Mouse (Mus musculus) heart, embryonic 10.5 days (tissue): Measurements from ENCODE around the gene Spata48. TPM values are rescaled to one million over a fixed set of nuclear protein-coding genes. Genes with fewer than 3 reads are reported as not detected.

Source experiments
- DNase-seq: peaks from one replicate; pipeline ENCODE4 v3.0.0-alpha.2; 2017; ENCODE audit warnings: low spot score
- H3K27ac ChIP-seq: fragments of 300-500 bp; sonication (generic); 2 replicates; pipeline ENCODE4 v1.5.1; 2016; ENCODE audit warnings: mild to moderate bottlenecking
- H3K27me3 ChIP-seq: fragments of 300-500 bp; sonication (generic); 2 replicates; pipeline ENCODE4 v1.6.1; 2016; ENCODE audit warnings: mild to moderate bottlenecking; ENCODE audit not compliant: poor library complexity, insufficient read depth, severe bottlenecking
- H3K36me3 ChIP-seq: fragments of 300-500 bp; sonication (generic); 2 replicates; pipeline ENCODE4 v1.6.1; 2016; ENCODE audit warnings: mild to moderate bottlenecking, moderate library complexity
- H3K4me1 ChIP-seq: fragments of 300-500 bp; sonication (generic); 2 replicates; pipeline ENCODE4 v1.6.1; 2016; ENCODE audit warnings: mild to moderate bottlenecking
- H3K4me3 ChIP-seq: fragments of 300-500 bp; sonication (generic); 2 replicates; pipeline ENCODE4 v1.5.1; 2016; ENCODE audit warnings: mild to moderate bottlenecking, moderate library complexity
- H3K9me3 ChIP-seq: fragments of 300-500 bp; sonication (generic); 2 replicates; pipeline ENCODE4 v1.6.1; 2016; ENCODE audit warnings: mild to moderate bottlenecking, moderate library complexity
- WGBS: fragments of 180-500 bp; shearing (Covaris S2); methylation state at CpG from one replicate; pipeline ENCODE4 v1.1.7; 2016; 5-methylcytosine and 5-hydroxymethylcytosine counted together
- polyA plus RNA-seq: library from polyadenylated mRNA; unstranded; fragments of >200 nt; fragmentation: Nextera tagmentation; extraction: Ambion mirVana; gene quantifications from 2 replicates; pipeline ENCODE4 v1.2.1, GENCODE M21; 2016

The Spata48 gene
- polyA plus RNA-seq: 0.55 and 1.7 TPM in 2 replicates

DNA sequence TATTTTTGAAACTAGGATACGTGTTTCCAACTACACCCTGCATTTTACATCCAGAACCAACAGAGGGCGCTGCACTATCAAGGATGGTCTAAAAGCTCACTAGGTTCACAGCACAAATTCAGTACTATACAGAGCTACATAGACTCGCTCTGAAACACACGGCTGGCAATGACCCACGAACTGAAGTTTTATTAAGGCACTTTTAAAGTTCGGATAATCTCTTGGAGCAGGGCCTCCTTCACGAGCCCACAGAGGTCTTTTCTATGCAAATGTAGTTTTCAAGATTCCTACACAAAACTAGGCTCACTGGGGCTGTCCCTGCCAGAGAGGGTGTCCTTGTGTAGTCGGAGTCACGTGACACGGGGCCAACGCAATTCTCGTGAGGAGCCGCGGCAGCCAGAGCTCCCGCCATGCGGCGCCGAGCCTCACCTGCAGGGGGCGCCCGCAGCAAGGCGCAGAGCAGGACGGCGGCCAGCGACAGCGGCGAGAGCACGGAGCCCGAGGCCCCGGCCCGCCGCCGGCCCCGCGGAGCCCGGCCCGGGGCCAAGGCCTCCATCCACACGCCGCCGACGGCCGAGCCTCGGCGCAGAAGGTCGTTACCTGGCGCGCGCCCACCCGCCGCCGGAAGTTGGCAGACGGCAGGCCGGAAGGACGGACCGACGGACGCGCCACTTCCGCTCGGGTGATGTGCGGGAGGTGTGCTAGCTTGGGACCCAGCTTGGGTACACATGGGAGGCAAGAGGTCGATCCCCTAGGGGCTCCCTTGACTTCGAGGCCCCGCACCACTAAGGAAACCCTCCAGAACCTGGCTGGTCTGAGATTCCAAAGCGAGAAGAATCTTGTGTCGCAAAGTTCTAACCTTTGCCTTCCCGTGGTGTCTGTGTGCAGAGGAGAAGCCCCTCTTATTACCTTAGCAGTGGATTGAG, at the start of gene Spata48, which contains the start of gene Zpbp:
Spata48 (plus strand) TSS at position 460 of the 926 bp plus-strand sequence.
Zpbp (minus strand) TSS at position 774 of the 926 bp plus-strand sequence.
- 5% methylated on average over 66 of the region's 66 CpGs for WGBS
- Histone ChIP-seq H3K27ac (peak within 1 kb of the TSS; percentile 95), H3K27me3 (no peaks in the 10 kb centered on the region), H3K36me3 (no peaks in the 10 kb centered on the region), H3K9me3 (no peaks in the 10 kb centered on the region), H3K4me3 (peak within 1 kb of the TSS; percentile 77), H3K4me1 (no peaks in the 10 kb centered on the region)
- peak; percentile 95 for DNase-seq

DNA sequence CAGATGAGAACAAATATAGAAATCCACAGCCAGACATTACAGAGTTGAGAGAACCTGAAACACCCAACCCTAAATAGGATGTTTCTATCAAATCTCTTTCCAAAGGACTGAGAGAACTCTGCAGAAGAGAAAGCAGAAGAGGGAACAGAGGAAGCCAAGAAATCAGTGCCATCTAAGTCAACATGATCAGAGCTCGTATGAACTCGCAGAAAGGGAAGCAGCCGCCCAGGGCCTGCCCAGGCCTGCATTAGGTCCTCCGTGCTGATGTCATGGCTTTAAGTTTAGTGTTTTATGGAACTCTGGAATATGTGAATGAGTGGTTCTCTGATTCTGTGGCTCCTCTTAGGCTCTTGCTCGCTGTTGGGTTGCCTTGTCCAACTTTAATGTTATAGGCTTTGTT, 47.7 kb upstream of the Spata48 start:
- H3K27me3 ChIP-seq: no peaks in the 10 kb centered on the region
- no peak overlapping the region for H3K4me3 ChIP-seq
- H3K36me3 ChIP-seq: no peaks in the 10 kb centered on the region
- DNase-seq: no peak
- H3K27ac ChIP-seq: no peak overlapping the region
- no peaks in the 10 kb centered on the region for H3K4me1 ChIP-seq
- WGBS: 84% methylated on average over 5 of the region's 5 CpGs
- no peaks in the 10 kb centered on the region for H3K9me3 ChIP-seq

DNA sequence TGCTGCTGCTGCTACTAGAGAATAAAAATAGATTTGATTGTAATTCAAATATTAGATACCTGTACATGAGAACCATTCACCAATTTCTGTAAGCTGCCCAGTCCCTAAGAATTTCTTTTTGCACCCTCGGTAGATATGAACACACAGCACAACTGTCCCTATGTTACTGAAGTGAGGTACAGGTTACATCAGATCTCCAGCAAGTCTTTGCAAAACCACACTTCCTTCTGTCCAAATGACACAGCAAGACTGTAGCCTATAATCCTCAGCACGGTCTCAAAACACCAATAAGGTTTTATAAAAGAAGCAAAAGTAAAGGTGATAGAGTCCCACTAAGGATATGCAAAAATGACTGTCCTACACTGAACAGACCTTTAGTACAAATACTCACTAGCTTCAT, 44.5 kb upstream of the Spata48 start:
- Histone ChIP-seq H3K4me3 (no peak overlapping the region), H3K4me1 (no peaks in the 10 kb centered on the region), H3K27me3 (no peaks in the 10 kb centered on the region), H3K27ac (no peak overlapping the region), H3K36me3 (no peaks in the 10 kb centered on the region), H3K9me3 (no peaks in the 10 kb centered on the region)
- DNase-seq: no peak
- WGBS: 71% methylated on average over 2 of the region's 2 CpGs

DNA sequence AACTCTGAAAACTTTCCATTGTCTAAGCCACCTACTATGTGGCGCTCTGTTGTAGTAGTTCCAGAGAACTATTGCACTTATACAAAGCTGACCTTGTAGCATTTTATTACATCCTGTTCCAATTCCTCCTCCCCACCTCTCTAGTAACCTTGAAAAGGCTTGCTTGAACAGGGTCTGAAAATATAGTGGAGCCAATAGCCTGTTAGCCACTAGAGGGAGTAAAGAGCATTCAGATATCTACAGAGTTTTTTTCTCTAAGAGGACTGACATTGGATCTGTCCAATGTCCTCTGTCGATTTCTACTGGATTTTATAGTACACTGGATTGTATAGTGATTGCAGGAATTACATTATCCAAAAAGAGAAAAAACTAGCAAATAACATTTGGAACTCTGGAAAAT, 6.9 kb upstream of the Spata48 start:
- Histone ChIP-seq H3K4me3 (no peak overlapping the region), H3K27me3 (no peaks in the 10 kb centered on the region), H3K27ac (no peak overlapping the region), H3K4me1 (no peaks in the 10 kb centered on the region), H3K9me3 (no peaks in the 10 kb centered on the region), H3K36me3 (no peaks in the 10 kb centered on the region)
- WGBS: 23% methylated on average over 2 of the region's 2 CpGs
- no peak for DNase-seq

DNA sequence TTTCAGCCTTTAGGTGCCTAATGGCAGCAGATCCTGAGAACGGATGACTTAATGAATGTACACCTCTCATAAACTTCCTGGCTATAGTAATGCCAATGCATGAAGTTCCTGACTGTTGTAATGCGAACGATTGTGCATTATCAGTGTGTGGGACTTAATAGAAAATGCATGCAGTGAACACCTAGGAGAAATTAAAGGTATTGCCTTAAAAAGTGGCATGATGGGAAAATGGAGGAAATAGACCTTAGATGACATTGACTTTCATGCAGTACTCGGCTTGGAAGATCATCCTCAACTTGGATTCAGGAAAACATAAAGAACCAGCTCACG, 632 bp downstream of the Spata48 start:
- WGBS: 83% methylated on average over 5 of the region's 5 CpGs
- Histone ChIP-seq H3K9me3 (no peaks in the 10 kb centered on the region), H3K27ac (peak overlapping the region; percentile 95), H3K4me3 (peak overlapping the region; percentile 77), H3K27me3 (no peaks in the 10 kb centered on the region), H3K36me3 (no peaks in the 10 kb centered on the region), H3K4me1 (no peaks in the 10 kb centered on the region)
- no peak for DNase-seq

DNA sequence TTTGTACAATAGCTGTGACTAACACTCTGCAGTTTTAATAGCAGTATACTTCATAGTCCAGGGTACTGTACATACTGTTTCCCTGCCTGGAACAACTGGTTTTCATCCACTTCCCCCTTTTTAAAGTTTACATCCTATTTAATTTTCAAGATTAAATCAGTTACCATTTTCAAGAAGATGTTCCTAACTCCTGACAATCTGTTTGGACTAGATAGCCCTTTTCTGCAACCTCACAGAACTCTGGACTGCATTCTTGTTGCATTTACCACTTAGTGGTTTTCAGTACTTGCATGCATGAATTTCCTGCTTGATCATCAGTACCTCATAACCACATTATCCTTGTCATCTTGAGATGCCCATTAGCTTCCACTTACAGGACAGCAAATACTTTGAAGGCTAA, 7.0 kb downstream of the Spata48 start:
- Histone ChIP-seq H3K9me3 (no peaks in the 10 kb centered on the region), H3K4me3 (no peak overlapping the region), H3K27ac (no peak overlapping the region), H3K27me3 (no peaks in the 10 kb centered on the region), H3K36me3 (no peaks in the 10 kb centered on the region), H3K4me1 (no peaks in the 10 kb centered on the region)
- DNase-seq: no peak

DNA sequence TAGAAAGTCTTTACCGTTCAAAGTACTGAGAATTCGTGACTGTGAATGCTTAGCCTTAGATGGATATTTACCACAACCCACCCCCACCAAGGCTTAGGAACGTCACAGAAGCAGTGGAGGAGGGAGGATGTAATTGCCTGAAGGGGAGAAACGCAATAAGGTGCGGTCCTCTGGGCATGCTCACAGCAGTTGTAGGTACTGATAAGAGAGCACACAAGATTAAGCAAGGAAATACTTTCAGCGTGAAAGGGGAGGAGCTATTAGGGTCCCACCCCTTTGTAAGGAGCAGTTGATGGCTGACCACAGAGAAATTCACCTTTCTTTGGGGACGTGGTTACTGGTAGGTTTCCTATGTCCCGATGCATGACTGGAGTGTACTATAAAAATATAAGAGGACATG, 22.5 kb downstream of the Spata48 start:
- DNase-seq: no peak
- no peaks in the 10 kb centered on the region for H3K27me3 ChIP-seq
- 40% methylated on average over 8 of the region's 8 CpGs for WGBS

DNA sequence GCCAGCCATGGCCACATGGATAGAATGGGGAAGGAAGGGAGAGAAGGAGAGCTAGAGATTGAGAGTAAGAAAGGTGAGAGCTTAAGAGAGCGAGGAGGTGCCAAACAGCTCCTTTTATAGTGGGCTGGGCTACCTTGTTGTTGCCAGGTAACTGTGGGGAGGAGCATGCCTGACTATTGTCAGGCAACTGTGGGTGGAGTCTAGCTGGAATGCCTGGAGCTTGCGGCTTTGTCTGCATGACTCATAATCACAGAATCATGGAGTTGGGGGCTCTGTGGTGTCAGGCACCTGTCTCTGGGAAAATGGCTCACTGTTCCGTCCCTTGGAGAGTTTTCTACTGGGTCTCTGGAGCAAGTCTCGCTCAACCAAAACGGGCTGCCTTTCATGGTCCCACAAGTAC, 30.1 kb downstream of the Spata48 start:
- Histone ChIP-seq H3K9me3 (no peaks in the 10 kb centered on the region), H3K36me3 (no peaks in the 10 kb centered on the region), H3K4me3 (no peak overlapping the region), H3K27me3 (no peaks in the 10 kb centered on the region), H3K27ac (no peak overlapping the region), H3K4me1 (no peaks in the 10 kb centered on the region)
- 57% methylated on average over 5 of the region's 5 CpGs for WGBS
- no peak for DNase-seq

More for the DNA sequence above, 22.5 kb downstream of the Spata48 start:
- Histone ChIP-seq H3K27ac (no peak overlapping the region), H3K4me1 (no peaks in the 10 kb centered on the region), H3K36me3 (no peaks in the 10 kb centered on the region), H3K4me3 (no peak overlapping the region), H3K9me3 (no peaks in the 10 kb centered on the region)

DNA sequence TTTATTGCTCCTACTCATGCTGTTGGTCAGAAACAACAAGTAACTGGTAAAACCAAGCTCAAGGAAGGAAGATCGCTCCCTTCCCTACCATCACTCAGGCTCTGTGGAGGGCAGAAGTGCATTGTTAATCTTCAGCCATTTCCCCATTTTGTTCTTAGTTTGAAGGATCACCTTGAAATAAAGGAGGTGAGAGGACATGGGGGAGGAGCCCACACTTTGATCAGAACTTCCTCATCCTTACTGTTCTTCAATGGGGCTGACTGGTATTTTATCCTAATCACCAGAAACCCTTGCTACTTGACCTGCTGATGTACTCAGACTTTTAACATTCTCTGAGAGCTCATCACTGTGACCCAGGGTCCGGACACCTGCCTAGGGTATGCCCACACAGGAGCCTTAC, 33.8 kb downstream of the Spata48 start:
- no peaks in the 10 kb centered on the region for H3K36me3 ChIP-seq
- no peak overlapping the region for H3K27ac ChIP-seq
- H3K9me3 ChIP-seq: no peaks in the 10 kb centered on the region
- WGBS: 89% methylated on average over 2 of the region's 2 CpGs
- no peak for DNase-seq
- no peaks in the 10 kb centered on the region for H3K27me3 ChIP-seq
- no peak overlapping the region for H3K4me3 ChIP-seq
- H3K4me1 ChIP-seq: no peaks in the 10 kb centered on the region

DNA sequence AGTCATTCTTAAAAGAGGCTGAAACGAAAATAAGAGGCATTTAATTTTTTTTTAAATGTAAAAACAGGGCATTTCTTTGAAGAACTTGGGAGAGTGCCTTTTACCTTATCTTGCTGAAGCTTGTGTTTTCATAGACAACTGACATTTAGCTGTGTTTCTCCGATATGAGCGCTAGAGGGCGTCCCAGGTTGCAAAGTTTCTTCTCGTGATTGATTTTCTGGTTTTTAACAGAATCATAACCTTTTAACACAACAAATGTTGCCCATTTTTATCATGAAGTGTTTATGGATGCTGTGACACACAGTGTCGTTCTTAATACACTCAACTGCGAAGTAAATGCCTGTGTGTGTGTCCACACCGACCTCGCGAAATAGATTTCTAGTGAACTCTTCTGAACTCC, 38.0 kb downstream of the Spata48 start:
- H3K4me3 ChIP-seq: no peak overlapping the region
- 19% methylated on average over 10 of the region's 10 CpGs for WGBS

DNA sequence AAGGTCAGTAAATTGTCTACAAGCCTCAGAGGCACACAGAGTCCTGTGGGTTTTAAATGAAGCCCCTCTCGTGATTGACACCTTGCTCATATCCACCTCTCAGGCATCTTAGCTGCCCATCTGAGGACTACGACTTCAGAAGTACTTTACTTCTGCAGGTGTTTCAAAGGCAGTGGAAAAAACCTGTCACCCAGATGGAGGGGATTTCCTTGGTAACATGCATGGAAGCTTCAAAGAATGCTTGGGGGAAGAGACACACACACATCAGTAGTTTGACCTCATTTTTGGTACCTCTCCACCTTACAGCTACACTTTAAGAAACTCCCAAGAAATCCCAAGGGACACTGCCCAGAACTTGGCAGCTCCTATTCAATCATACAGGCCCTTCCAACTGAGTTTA, 44.3 kb downstream of the Spata48 start:
- Histone ChIP-seq H3K4me1 (no peaks in the 10 kb centered on the region), H3K27me3 (no peaks in the 10 kb centered on the region), H3K4me3 (no peak overlapping the region), H3K9me3 (no peaks in the 10 kb centered on the region), H3K36me3 (no peaks in the 10 kb centered on the region), H3K27ac (no peak overlapping the region)
- DNase-seq: no peak
- WGBS: 68% methylated on average over 2 of the region's 2 CpGs

More for the DNA sequence above, 38.0 kb downstream of the Spata48 start:
- Histone ChIP-seq H3K36me3 (no peaks in the 10 kb centered on the region), H3K9me3 (no peaks in the 10 kb centered on the region), H3K4me1 (no peaks in the 10 kb centered on the region), H3K27me3 (no peaks in the 10 kb centered on the region), H3K27ac (no peak overlapping the region)
- no peak for DNase-seq

DNA sequence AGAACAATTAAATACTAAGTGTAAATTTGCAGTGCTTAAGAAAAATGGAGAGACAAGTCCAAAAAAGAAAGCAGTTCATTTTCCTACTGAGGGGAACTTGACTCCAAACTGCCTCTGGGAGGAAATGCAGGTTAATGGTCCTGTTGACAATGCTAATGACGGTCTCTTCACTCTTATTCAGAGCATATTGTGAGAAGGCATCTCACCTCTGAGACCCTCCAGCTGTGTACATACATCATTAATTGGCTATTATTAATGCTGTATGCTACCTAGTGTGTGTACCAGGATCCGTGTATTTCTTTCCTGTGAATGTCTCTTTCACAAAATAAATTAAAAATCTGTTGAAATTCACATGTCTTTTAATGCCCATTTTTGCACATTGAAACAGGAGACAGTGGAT, 47.5 kb downstream of the Spata48 start:
- H3K4me1 ChIP-seq: no peaks in the 10 kb centered on the region
- WGBS: 63% methylated on average over 2 of the region's 2 CpGs

DNA sequence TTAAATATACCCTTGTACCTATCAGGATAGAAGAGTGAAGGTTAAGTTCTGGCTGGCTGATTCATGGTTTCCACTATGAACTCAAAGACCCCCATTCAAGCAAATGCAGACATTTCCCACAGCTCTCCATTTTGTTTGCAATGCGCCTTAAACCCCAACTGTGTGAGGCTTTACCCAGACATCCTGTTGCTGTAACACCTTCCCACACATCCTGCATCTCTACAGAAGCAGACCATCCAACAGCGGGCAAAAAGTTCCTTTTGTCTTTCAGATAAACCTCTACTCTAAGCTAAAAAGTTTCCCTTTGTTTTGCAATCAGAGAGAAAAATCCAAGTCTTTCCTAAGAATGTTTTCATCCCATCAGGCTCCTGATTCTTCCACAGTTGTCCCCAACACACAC, 50.2 kb downstream of the Spata48 start:
- no peaks in the 10 kb centered on the region for H3K4me1 ChIP-seq
- 39% methylated on average over 2 of the region's 2 CpGs for WGBS
- no peaks in the 10 kb centered on the region for H3K36me3 ChIP-seq
- H3K9me3 ChIP-seq: no peaks in the 10 kb centered on the region
- H3K27ac ChIP-seq: no peak overlapping the region
- H3K4me3 ChIP-seq: no peak overlapping the region
- no peak for DNase-seq
- no peaks in the 10 kb centered on the region for H3K27me3 ChIP-seq

More for the DNA sequence above, 47.5 kb downstream of the Spata48 start:
- H3K27ac ChIP-seq: no peak overlapping the region
- no peaks in the 10 kb centered on the region for H3K36me3 ChIP-seq
- no peaks in the 10 kb centered on the region for H3K9me3 ChIP-seq
- H3K27me3 ChIP-seq: no peaks in the 10 kb centered on the region
- DNase-seq: no peak
- no peak overlapping the region for H3K4me3 ChIP-seq
